Mouse (Mus musculus) kidney, embryonic 14.5 days (tissue): ENCODE measurements around the gene Hyal1. TPM values are rescaled to one million over a fixed set of nuclear protein-coding genes. Genes with fewer than 3 reads are reported as not detected.

Experiments used
- ATAC-seq: fragments of 200-750 bp; cut with Nextera tagmentation; 2 replicates; pipeline ENCODE4 v1.8.0; 2017; ENCODE audit warnings: moderate number of reproducible peaks, mild to moderate bottlenecking, moderate TSS enrichment, moderate library complexity; ENCODE audit not compliant: low FRiP score, low TSS enrichment
- H3K27ac ChIP-seq: fragments of 300-500 bp; sonication (generic); 2 replicates; pipeline ENCODE4 v1.5.1; 2014; ENCODE audit warnings: low read depth, mild to moderate bottlenecking, low read length, moderate library complexity, mixed read lengths
- H3K27me3 ChIP-seq: fragments of 300-500 bp; sonication (generic); 2 replicates; pipeline ENCODE4 v1.6.1; 2014; ENCODE audit warnings: mild to moderate bottlenecking, low read length; ENCODE audit not compliant: control insufficient read depth, insufficient read depth
- H3K36me3 ChIP-seq: fragments of 300-500 bp; sonication (generic); 2 replicates; pipeline ENCODE4 v1.6.1; 2014; ENCODE audit warnings: low read length, mixed read lengths; ENCODE audit not compliant: control insufficient read depth, insufficient read depth
- H3K4me1 ChIP-seq: fragments of 300-500 bp; sonication (generic); 2 replicates; pipeline ENCODE4 v1.6.1; 2014; ENCODE audit warnings: low read length, mixed read lengths; ENCODE audit not compliant: control insufficient read depth, insufficient read depth
- H3K4me2 ChIP-seq: fragments of 300-500 bp; sonication (generic); replicated peaks from 2 replicates; pipeline ENCODE4 v1.6.1; 2014; ENCODE audit warnings: low read depth, mild to moderate bottlenecking, low read length
- H3K4me3 ChIP-seq: fragments of 300-500 bp; sonication (generic); 2 replicates; pipeline ENCODE4 v1.5.1; 2014; ENCODE audit warnings: mild to moderate bottlenecking, low read length
- H3K9ac ChIP-seq: fragments of 300-500 bp; sonication (generic); 2 replicates; pipeline ENCODE4 v1.6.1; 2014; ENCODE audit warnings: low read depth, mild to moderate bottlenecking, low read length, moderate library complexity
- H3K9me3 ChIP-seq: fragments of 300-500 bp; sonication (generic); 2 replicates; pipeline ENCODE4 v1.6.1; 2016; ENCODE audit warnings: low read length; ENCODE audit not compliant: control insufficient read depth
- WGBS: fragments of 180-500 bp; shearing (Covaris S2); extraction: QIAGEN DNeasy Blood & Tissue Kit; methylation state at CpG from one replicate; pipeline ENCODE4 v1.1.7; 2014; 5-methylcytosine and 5-hydroxymethylcytosine counted together
- polyA plus RNA-seq: library from polyadenylated mRNA; unstranded; fragments of >200 nt; fragmentation: Nextera tagmentation; extraction: Ambion mirVana; gene quantifications from 2 replicates; pipeline ENCODE4 v1.2.1, GENCODE M21; 2014

Hyal1 gene
- polyA plus RNA-seq, 1 experiment from 2014 or later: 6.8 TPM

DNA sequence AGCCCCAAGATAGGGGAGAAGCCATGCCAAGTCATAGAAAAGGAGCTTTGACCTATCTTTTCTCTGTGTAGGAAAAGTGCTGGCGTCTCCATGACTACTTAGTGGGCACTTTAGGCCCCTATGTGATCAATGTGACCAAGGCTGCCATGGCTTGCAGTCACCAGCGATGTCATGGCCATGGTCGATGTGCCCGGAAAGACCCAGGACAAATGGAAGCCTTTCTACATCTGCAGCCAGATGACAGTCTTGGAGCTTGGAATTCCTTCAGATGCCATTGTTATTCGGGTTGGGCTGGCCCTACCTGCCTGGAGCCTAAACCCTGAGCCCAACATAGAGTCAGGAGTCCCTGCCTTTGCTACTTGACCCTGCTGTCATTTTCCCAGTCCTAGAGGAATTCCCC, 9.8 kb downstream of the Hyal1 start:
- no peak overlapping the region for H3K9ac ChIP-seq
- no peak overlapping the region for H3K4me2 ChIP-seq
- no peaks in the 10 kb centered on the region for H3K27me3 ChIP-seq
- H3K36me3 ChIP-seq: peaks cover 26% of the 10 kb centered on the region
- no peak overlapping the region for H3K27ac ChIP-seq
- H3K4me3 ChIP-seq: no peak overlapping the region
- peaks cover 15% of the 10 kb centered on the region for H3K4me1 ChIP-seq
- ATAC-seq: no peak
- 85% methylated on average over 5 of the region's 5 CpGs for WGBS
- H3K9me3 ChIP-seq: no peaks in the 10 kb centered on the region

DNA sequence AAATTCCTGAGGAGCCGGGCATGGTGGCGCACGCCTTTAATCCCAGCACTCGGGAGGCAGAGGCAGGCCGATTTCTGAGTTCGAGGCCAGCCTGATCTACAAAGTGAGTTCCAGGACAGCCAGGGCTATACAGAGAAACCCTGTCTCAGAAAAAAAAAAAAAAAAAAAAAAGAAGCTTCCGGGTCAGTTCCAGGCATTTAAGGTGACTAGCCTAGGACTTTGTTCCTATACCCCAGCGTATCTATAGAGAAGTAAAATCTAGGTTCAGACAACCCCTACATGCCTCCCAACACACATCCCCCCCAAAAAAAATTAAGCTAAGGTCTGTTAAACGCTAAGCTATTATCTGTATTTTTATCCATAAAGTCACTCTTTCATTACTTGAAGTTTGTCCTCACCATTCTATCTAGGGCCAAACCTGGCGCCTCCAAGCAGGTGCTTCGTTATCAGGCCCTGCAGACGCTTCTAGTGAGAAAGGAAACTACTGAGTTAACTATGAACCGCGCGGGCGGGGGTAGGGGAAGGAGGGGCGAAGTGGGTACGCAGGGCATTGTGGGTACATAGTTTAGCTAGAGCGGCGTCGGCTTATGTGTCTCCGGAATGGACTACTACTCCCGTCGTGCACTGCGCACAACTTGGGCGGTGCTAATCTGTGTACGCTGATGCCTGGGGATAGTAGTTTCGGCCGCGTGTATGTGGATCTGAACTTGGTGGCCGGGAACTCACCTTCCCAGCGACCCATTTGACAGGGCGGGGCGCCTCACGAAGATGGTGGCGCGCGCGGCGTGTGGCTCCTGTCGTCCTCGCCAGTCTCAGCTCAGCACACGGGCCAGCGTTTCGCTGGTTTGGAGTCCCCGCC, 10.5 kb downstream of the Hyal1 start, which contains the start of gene Ifrd2:
Ifrd2 (plus strand) TSS at position 669 of the 859 bp plus-strand sequence.
- H3K27ac ChIP-seq: 0 out of 2 replicates have a peak within 1 kb of the TSS, but pooled peaks have one; percentile 24
- peaks cover 9% of the 10 kb centered on the region; the same call in 1 of the 2 replicates for H3K4me1 ChIP-seq
- peak within 1 kb of the TSS; percentile 54 for H3K4me2 ChIP-seq
- peaks cover 33% of the 10 kb centered on the region for H3K36me3 ChIP-seq
- no peaks in the 10 kb centered on the region for H3K27me3 ChIP-seq
- H3K4me3 ChIP-seq: peak within 1 kb of the TSS; percentile 83
- H3K9ac ChIP-seq: peak within 1 kb of the TSS; percentile 79
- 13% methylated on average over 46 of the region's 46 CpGs for WGBS
- no peaks in the 10 kb centered on the region for H3K9me3 ChIP-seq
- ATAC-seq: peak; percentile 98

DNA sequence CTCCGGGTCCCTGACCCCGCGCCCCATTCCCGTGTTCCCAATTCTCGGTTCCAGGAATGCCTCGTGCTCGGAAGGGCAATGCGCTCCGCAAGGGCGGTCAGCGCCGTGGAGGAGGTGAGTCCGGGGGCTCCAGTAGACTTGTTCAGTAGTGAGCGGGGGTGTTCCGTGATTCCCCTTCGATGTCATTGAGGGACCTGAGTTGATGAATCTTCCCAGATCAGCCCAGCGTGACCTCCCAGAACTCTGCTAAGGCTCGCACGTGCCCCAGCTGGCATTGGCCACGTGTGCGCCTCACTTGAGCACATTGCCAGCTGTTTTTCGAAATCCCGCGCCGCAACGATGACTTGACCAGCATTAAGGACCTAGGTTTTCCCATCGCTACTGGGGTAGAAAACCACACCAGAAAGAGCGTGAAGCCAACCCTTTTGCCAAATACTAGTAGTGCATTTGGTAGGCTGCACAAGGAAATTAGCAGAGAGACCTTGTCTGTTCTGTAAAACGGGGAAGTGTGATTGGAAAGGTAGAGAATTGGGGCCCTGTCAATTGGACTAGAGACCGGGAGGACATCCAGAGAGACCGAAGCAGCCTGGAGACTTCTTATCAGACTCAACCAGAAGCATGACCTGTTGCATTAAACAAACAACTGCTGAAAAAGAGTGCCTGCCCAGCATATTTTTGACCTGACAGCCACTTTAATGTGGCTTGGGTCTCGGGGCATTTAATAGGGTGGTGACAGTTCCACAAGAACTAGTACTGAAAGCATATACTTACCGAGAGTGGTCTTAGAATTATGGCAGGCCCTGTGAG, 11.3 kb downstream of the Hyal1 start:
- no peak for ATAC-seq
- H3K36me3 ChIP-seq: peaks cover 41% of the 10 kb centered on the region

DNA sequence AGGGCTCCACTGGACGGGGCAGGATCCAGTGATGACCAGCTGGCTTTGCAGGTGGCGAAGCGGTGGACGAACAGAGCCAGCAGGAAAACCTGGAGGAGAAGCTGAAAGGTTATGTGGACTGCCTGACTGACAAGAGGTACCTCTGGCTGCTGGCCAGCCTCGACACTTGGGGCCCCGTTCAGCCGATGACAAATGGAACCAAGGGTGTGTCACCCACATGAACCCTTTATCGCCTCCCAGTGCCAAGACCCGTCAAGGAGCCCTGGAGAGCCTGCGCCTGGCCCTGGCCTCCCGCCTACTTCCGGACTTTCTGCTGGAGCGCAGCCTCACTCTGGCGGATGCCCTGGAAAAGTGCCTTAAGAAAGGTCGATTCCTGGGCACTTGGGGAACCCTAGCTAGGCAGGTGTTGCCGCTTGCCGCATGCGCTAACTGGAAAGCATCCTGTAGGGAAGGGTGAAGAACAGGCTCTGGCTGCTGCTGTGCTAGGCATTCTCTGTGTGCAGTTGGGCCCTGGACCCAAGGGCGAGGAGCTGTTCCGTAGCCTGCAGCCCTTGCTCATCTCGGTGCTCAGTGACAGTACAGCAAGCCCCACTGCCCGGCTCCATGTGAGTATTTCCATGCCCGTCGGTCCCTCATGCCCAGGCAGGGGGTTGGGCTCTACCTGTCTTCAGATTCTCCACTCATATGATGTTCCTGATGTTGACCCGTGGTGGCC, 13.5 kb downstream of the Hyal1 start:
- no peaks in the 10 kb centered on the region for H3K9me3 ChIP-seq
- peaks cover 9% of the 10 kb centered on the region; the same call in 1 of the 2 replicates for H3K4me1 ChIP-seq
- 90% methylated on average over 25 of the region's 25 CpGs for WGBS
- H3K36me3 ChIP-seq: peaks cover 52% of the 10 kb centered on the region
- no peak overlapping the region for H3K9ac ChIP-seq
- no peaks in the 10 kb centered on the region for H3K27me3 ChIP-seq
- H3K4me2 ChIP-seq: no peak overlapping the region
- no peak for ATAC-seq
- H3K4me3 ChIP-seq: no peak overlapping the region
- no peak overlapping the region for H3K27ac ChIP-seq

More for the DNA sequence above, 11.3 kb downstream of the Hyal1 start:
- H3K4me3 ChIP-seq: peak overlapping the region; percentile 83
- H3K4me1 ChIP-seq: peaks cover 9% of the 10 kb centered on the region; the same call in 1 of the 2 replicates
- no peaks in the 10 kb centered on the region for H3K27me3 ChIP-seq
- H3K27ac ChIP-seq: 0 out of 2 replicates have a peak overlapping the region, but pooled peaks have one; percentile 24
- no peaks in the 10 kb centered on the region for H3K9me3 ChIP-seq
- H3K9ac ChIP-seq: peak overlapping the region; percentile 79
- WGBS: 3% methylated on average over 33 of the region's 33 CpGs
- peak overlapping the region; percentile 54 for H3K4me2 ChIP-seq

DNA sequence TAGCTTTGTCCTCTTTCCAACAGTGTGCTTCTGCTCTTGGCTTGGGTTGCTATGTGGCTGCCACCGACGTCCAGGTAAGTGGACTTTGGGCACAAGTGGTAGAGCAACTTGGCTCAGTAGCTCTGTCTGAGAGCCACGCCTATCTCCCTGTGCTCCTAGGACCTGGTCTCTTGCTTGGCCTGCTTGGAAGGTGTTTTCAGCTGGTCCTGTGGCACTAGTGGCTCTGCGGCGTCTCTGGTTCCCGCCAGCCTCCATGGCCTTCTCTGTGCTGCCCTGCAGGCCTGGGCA, 14.0 kb downstream of the Hyal1 start:
- no peak overlapping the region for H3K4me3 ChIP-seq
- H3K27me3 ChIP-seq: no peaks in the 10 kb centered on the region
- WGBS: 93% methylated on average over 6 of the region's 6 CpGs
- no peak overlapping the region for H3K27ac ChIP-seq
- H3K9me3 ChIP-seq: no peaks in the 10 kb centered on the region
- H3K36me3 ChIP-seq: peaks cover 52% of the 10 kb centered on the region
- H3K4me1 ChIP-seq: peaks cover 9% of the 10 kb centered on the region; the same call in 1 of the 2 replicates
- no peak overlapping the region for H3K9ac ChIP-seq
- H3K4me2 ChIP-seq: no peak overlapping the region
- ATAC-seq: no peak

DNA sequence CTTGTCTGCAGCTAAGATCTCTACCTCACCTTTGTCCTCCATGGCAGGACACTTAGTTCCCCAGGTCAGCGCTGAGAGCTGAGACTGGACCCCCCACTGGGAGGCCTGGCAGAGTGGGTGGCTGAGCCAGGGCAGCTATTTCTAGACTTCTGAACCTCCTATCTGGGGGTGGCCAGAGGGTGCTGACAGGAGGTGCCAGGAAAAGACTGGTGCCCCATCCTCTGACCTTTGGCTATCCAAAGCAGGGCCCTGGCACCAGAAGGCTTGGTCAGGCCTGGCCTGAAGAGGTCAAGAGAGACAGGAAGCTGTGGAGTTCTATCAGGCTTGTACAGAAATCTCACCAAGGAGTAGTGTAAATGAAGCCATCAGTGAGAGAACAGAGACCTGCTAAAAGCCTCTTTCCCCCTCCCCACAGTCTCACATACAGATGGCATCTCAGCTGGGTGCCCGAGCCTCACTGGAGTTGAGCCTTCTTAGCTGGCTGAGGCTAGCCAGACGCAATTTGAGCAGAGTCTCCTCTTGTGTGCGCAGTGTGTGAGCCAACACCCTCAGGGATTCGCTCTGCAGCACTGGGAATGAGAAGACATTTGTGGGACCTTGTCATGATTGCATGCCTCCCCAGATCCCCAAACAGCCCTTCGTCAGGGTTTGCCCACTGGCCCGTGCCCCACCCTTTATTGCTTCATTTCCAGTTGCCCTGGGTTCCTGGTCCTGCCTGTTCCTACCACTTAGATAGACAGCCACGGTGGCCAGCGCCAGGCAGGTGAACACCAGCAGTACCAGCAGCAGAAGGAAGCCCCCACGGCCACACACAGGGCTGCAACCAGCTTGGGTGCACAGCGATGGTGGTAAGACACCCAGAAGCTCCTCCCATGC, 16.6 kb downstream of the Hyal1 start:
- Histone ChIP-seq H3K9me3 (no peaks in the 10 kb centered on the region), H3K36me3 (peaks cover 52% of the 10 kb centered on the region), H3K27me3 (no peaks in the 10 kb centered on the region), H3K9ac (no peak overlapping the region), H3K4me2 (no peak overlapping the region), H3K4me1 (peaks cover 5% of the 10 kb centered on the region; the same call in 1 of the 2 replicates), H3K27ac (no peak overlapping the region), H3K4me3 (no peak overlapping the region)
- ATAC-seq: no peak
- WGBS: 85% methylated on average over 11 of the region's 11 CpGs

DNA sequence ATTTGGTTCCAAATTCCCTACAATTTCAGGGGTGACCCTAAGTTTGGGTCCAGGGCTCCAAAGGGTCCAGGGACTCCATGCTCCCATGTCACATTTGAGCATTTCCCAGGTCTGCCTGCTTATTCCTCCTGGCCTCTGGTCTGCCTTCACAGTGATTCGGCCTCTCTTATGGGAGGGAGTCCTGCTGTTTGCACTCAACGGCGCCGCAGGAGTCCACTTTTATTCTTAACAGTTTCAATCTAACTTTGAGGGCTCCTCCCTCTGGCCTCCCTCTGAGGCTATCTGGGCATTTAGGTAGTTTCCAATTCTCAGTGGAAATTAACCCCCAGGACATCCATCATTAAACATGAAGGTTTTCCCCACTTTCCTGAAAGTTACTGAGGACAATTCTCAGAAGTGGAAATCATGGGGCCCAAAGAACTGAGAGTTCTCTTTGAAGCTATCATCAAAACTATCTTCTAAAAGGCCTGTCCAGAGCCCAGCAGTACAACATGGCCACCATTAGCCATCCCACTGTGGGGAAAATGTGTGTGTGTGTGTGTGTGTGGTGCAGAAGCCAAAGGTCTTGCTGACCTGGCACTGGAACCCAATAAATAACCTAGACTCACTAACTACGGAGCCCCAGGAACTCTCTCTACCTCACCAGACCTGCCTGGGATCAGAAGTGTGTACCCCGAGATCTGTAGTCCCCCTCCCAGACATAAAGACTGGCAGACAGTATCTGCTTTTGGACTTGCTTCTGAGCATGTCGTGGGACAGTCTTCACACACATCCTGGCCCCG, 17.7 kb downstream of the Hyal1 start:
- no peak overlapping the region for H3K4me3 ChIP-seq
- no peak for ATAC-seq
- no peaks in the 10 kb centered on the region for H3K27me3 ChIP-seq
- no peak overlapping the region for H3K27ac ChIP-seq
- no peaks in the 10 kb centered on the region for H3K4me1 ChIP-seq
- no peaks in the 10 kb centered on the region for H3K9me3 ChIP-seq
- no peak overlapping the region for H3K4me2 ChIP-seq
- 74% methylated on average over 8 of the region's 8 CpGs for WGBS
- H3K9ac ChIP-seq: no peak overlapping the region
- peaks cover 52% of the 10 kb centered on the region for H3K36me3 ChIP-seq
